ENCODE assay signal across 8 mouse cellular contexts in the genomic region with DNA sequence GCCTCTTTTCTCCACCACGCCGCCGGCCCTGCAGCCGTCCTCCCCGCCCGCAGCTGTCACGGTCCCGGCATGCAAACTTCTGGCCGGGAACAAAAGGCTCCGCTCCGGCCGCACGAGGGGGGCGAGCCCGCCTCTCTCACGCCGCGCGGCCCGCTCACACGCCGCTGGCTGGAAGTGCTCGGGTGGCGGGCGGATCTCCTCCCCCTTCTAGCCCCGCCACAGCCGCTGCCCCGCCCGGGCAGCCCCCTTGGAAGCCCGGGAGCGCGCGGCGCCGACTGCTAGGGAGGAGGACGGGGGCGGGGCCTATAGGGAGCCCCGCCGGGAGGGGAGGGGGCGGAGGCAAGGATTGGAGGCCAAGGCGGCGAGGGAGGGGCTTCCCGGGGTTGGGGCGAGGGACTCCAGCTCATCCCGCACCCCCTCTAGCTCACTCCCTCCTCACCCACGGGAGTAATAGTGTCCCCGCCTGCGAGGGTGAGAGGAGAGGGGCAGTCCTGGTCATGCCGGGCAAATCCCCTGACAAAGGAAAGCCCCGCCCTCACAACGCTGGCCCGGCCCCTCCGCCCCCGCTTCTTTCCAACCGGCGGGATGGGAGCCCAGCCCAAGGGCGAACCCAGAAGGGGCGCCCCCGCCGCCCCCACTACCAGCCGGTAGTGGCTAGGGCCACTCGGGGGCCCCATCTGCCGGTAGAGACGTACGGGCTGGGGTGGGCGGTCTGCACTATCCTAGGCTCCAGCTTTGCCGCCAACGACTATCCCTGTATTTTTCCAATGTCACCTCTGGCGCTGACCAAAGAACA.
A peak's percentile ranks its signal among the peaks of the same experiment; 100 is the strongest.
DNase-seq lines count a peak whose midpoint lies in the region; ATAC-seq and TF ChIP-seq lines count a peak whose summit lies in the region.

No protein-coding gene starts in this region.

- H3K27me3 ChIP-seq in embryonic facial prominence, embryonic 12.5 days: no peaks in the 10 kb centered on the region
- no peaks in the 10 kb centered on the region for H3K27me3 ChIP-seq in heart, adult 2 months (ENCODE audit: control insufficient read depth, insufficient read depth, low read length)
- H3K27me3 ChIP-seq in kidney, adult 2 months (replicated peaks; ENCODE audit: control insufficient read depth, insufficient read depth, low read length): no peaks in the 10 kb centered on the region
- no peaks in the 10 kb centered on the region for H3K27me3 ChIP-seq in limb, embryonic 12.5 days
- H3K27me3 ChIP-seq in midbrain, embryonic 14.5 days (ENCODE audit: control insufficient read depth, insufficient read depth, low read length): no peaks in the 10 kb centered on the region

- 0 out of 2 replicates have a peak, but pooled peaks cover 12% of the 10 kb centered on the region for H3K36me3 ChIP-seq in embryonic facial prominence, embryonic 12.5 days
- H3K36me3 ChIP-seq in heart, adult 2 months (ENCODE audit: control insufficient read depth, insufficient read depth, low read length): peaks cover 55% of the 10 kb centered on the region
- H3K36me3 ChIP-seq in kidney, adult 2 months (ENCODE audit: control insufficient read depth, insufficient read depth, low read length): no peaks in the 10 kb centered on the region; the same call in 1 of the 2 replicates
- peaks cover 25% of the 10 kb centered on the region for H3K36me3 ChIP-seq in limb, embryonic 12.5 days
- H3K36me3 ChIP-seq in midbrain, embryonic 14.5 days (ENCODE audit: control insufficient read depth, insufficient read depth, low read length): peaks cover 8% of the 10 kb centered on the region; the same call in 1 of the 2 replicates

- peak; percentile 95 for ATAC-seq in embryonic facial prominence, embryonic 12.5 days (ENCODE audit: insufficient number of reproducible peaks, insufficient read depth, low FRiP score, low TSS enrichment)
- peak; percentile 92 for ATAC-seq in limb, embryonic 12.5 days (ENCODE audit: insufficient number of reproducible peaks, insufficient read depth, low FRiP score, low TSS enrichment, low read depth)
- peak; percentile 94 for ATAC-seq in midbrain, embryonic 14.5 days (ENCODE audit: low FRiP score, low TSS enrichment)

- no peak for TF ChIP-seq EP300 in heart, adult 2 months (IDR thresholded peaks at IDR 0.05; ENCODE audit: insufficient read depth, low read depth, low read length)

- peak; percentile 40 for TF ChIP-seq CTCF in heart, adult 2 months (IDR thresholded peaks at IDR 0.05)
- TF ChIP-seq CTCF in kidney, adult 2 months (conservative IDR thresholded peaks at IDR 0.05; ENCODE audit: insufficient read depth, insufficient read length, low read depth, low read length): no peak

- no peaks in the 10 kb centered on the region for H3K9me3 ChIP-seq in embryonic facial prominence, embryonic 12.5 days
- no peaks in the 10 kb centered on the region for H3K9me3 ChIP-seq in limb, embryonic 12.5 days
- no peaks in the 10 kb centered on the region for H3K9me3 ChIP-seq in midbrain, embryonic 14.5 days (ENCODE audit: control insufficient read depth, low read length)

- TF ChIP-seq POLR2A in heart, adult 2 months (IDR thresholded peaks at IDR 0.05; ENCODE audit: insufficient read depth, low read depth, low read length): peak; percentile 63; the same call in 1 of the 2 replicates
- no peak for TF ChIP-seq POLR2A in kidney, adult 2 months (IDR thresholded peaks at IDR 0.05; ENCODE audit: low read depth, low read length)

- under 1% methylated on average over 65 of the region's 69 CpGs for WGBS in embryonic facial prominence, embryonic 12.5 days
- WGBS in heart, adult 2 months: under 1% methylated on average over 67 of the region's 69 CpGs
- WGBS in kidney, adult 2 months: under 1% methylated on average over 69 of the region's 69 CpGs
- under 1% methylated on average over 58 of the region's 69 CpGs for WGBS in limb, embryonic 12.5 days
- under 1% methylated on average over 67 of the region's 69 CpGs for WGBS in midbrain, embryonic 14.5 days

- H3K9ac ChIP-seq in embryonic facial prominence, embryonic 12.5 days: peak overlapping the region; percentile 85
- H3K9ac ChIP-seq in heart, adult 2 months (ENCODE audit: low read depth, low read length): peak overlapping the region; percentile 94
- H3K9ac ChIP-seq in limb, embryonic 12.5 days (replicated peaks): peak overlapping the region; percentile 87
- H3K9ac ChIP-seq in midbrain, embryonic 14.5 days (replicated peaks; ENCODE audit: low read length): peak overlapping the region; percentile 77

- peaks cover 46% of the 10 kb centered on the region for H3K4me1 ChIP-seq in embryonic facial prominence, embryonic 12.5 days
- H3K4me1 ChIP-seq in heart, adult 2 months (ENCODE audit: control insufficient read depth, insufficient read depth, low read length): peaks cover 30% of the 10 kb centered on the region
- peaks cover 27% of the 10 kb centered on the region; the same call in 1 of the 2 replicates for H3K4me1 ChIP-seq in kidney, adult 2 months (ENCODE audit: control insufficient read depth, insufficient read depth, low read length)
- H3K4me1 ChIP-seq in limb, embryonic 12.5 days (replicated peaks): peaks cover 58% of the 10 kb centered on the region
- peaks cover 46% of the 10 kb centered on the region for H3K4me1 ChIP-seq in midbrain, embryonic 14.5 days (ENCODE audit: control insufficient read depth, insufficient read depth, low read length)

- intact Hi-C loops in heart, adult 2 months (cut with DNase I): loop anchor here (1.0 to 5.0 kb wide), 2 partner anchors 15 to 255 kb away; no protein-coding TSS in a partner anchor

- H3K79me2 ChIP-seq in heart, adult 2 months (replicated peaks; ENCODE audit: control insufficient read depth, insufficient read depth, low read length): no peaks in the 10 kb centered on the region; the same call in 1 of the 2 replicates

- DNase-seq in 3T3-L1 (ENCODE audit: low read depth, low spot score): peak; percentile 90
- peak; percentile 92 to 96 for DNase-seq in adrenal gland, postnatal 36 days
- peak; percentile 92 to 94 for DNase-seq in heart, adult 2 months
- peak; percentile 92 for DNase-seq in kidney, adult 2 months
- peak; percentile 98 for DNase-seq in midbrain, embryonic 14.5 days
- DNase-seq in spleen, adult 18-20 months: peak; percentile 49 to 64

- peak overlapping the region; percentile 80 for H3K4me2 ChIP-seq in embryonic facial prominence, embryonic 12.5 days (replicated peaks)
- peak overlapping the region; percentile 80 for H3K4me2 ChIP-seq in limb, embryonic 12.5 days
- peak overlapping the region; percentile 84 for H3K4me2 ChIP-seq in midbrain, embryonic 14.5 days (ENCODE audit: low read length)

- peak overlapping the region; percentile 95 for H3K27ac ChIP-seq in embryonic facial prominence, embryonic 12.5 days
- H3K27ac ChIP-seq in heart, adult 2 months: peak overlapping the region; percentile 98
- peak overlapping the region; percentile 90 for H3K27ac ChIP-seq in kidney, adult 2 months (ENCODE audit: insufficient read depth, low read depth, low read length)
- H3K27ac ChIP-seq in limb, embryonic 12.5 days: peak overlapping the region; percentile 98
- peak overlapping the region; percentile 93 for H3K27ac ChIP-seq in midbrain, embryonic 14.5 days (replicated peaks; ENCODE audit: low read depth, low read length)

- H3K4me3 ChIP-seq in embryonic facial prominence, embryonic 12.5 days: peak overlapping the region; percentile 70
- peak overlapping the region; percentile 75 for H3K4me3 ChIP-seq in heart, adult 2 months
- peak overlapping the region; percentile 88 for H3K4me3 ChIP-seq in kidney, adult 2 months (ENCODE audit: insufficient read depth, low read depth, low read length)
- H3K4me3 ChIP-seq in limb, embryonic 12.5 days (replicated peaks): peak overlapping the region; percentile 85
- peak overlapping the region; percentile 75 for H3K4me3 ChIP-seq in midbrain, embryonic 14.5 days (replicated peaks; ENCODE audit: low read depth, low read length)

Comparison
In these comparisons a context has a peak if more than half of its experiments do, and no peak if none do; other contexts are left out.
1. Peak in every context shown above with its lines: DNase-seq, ATAC-seq, H3K4me3 ChIP-seq and H3K27ac ChIP-seq.